Mouse (Mus musculus) olfactory bulb, adult 2 months (tissue): ENCODE results near the gene Gsta2. TPM values are rescaled to one million over a fixed set of nuclear protein-coding genes. Genes with fewer than 3 reads are reported as not detected.

Source experiments
- H3K27ac ChIP-seq: fragments of 200-500 bp; 2 replicates; pipeline ENCODE4 v1.5.1; 2012; ENCODE audit warnings: low read depth, low read length; ENCODE audit not compliant: insufficient read depth
- H3K4me1 ChIP-seq: fragments of 200-500 bp; 2 replicates; pipeline ENCODE4 v1.6.1; 2012; ENCODE audit warnings: low read length; ENCODE audit not compliant: control insufficient read depth, insufficient read depth
- H3K4me3 ChIP-seq: fragments of 200-500 bp; 2 replicates; pipeline ENCODE4 v1.5.1; 2012; ENCODE audit warnings: mild to moderate bottlenecking, low read depth, low read length, moderate library complexity; ENCODE audit not compliant: insufficient read depth
- CTCF ChIP-seq: fragments of 200-500 bp; IDR thresholded peaks from 2 replicates; pipeline ENCODE4 v1.5.1; 2012; ENCODE audit warnings: low read depth, mild to moderate bottlenecking, low read length, moderate library complexity; ENCODE audit not compliant: insufficient read depth
- POLR2A ChIP-seq: fragments of 200-500 bp; IDR thresholded peaks from 2 replicates; pipeline ENCODE4 v1.6.1; 2012; ENCODE audit warnings: mild to moderate bottlenecking, low read depth, low read length, moderate library complexity; ENCODE audit not compliant: insufficient read depth
- WGBS: fragments of 180-500 bp; shearing (Covaris S2); methylation state at CpG from one replicate; pipeline ENCODE4 v1.1.7; 2018; 5-methylcytosine and 5-hydroxymethylcytosine counted together
- polyA plus RNA-seq: library from polyadenylated mRNA; stranded (reverse); fragments of >200 nt; gene quantifications from 2 replicates; pipeline ENCODE4 v1.2.4, GENCODE M21; 2012; ENCODE audit warnings: low replicate concordance; ENCODE audit not compliant: missing spikeins, insufficient read depth, insufficient read length

Gsta2 gene
- polyA plus RNA-seq, 1 experiment, result not detected

- H3K4me3 ChIP-seq, result no peak overlapping the region
- no peaks in the 10 kb centered on the region for H3K4me1 ChIP-seq
- WGBS, result 56% methylated on average over 3 of the region's 3 CpGs
- TF ChIP-seq CTCF (no peak), POLR2A (no peak)
- no peak overlapping the region for H3K27ac ChIP-seq
Observed at GRCm38 (mm10) chr9:78385893-78386292, 30.3 kb upstream of the Gsta2 start.

GRCm38 (mm10) chr9:78378113-78378785 is 22.7 kb upstream of the Gsta2 start, which contains the start of gene Ooep:
Ooep (minus strand) TSS chr9:78378725.
- Histone ChIP-seq H3K4me1 (no peaks in the 10 kb centered on the region), H3K4me3 (peak within 1 kb of the TSS; percentile 23; the same call in 1 of the 2 replicates), H3K27ac (no peak within 1 kb of the TSS)
- 4% methylated on average over 23 of the region's 23 CpGs for WGBS
- TF ChIP-seq POLR2A (no peak), CTCF (no peak)

- TF ChIP-seq CTCF (no peak), POLR2A (no peak)
- no peak overlapping the region for H3K4me3 ChIP-seq
Observed at GRCm38 (mm10) chr9:78377546-78377945, 22.0 kb upstream of the Gsta2 start.

GRCm38 (mm10) chr9:78375486-78375885 is 19.9 kb upstream of the Gsta2 start:
- H3K4me1 ChIP-seq, result no peaks in the 10 kb centered on the region
- 96% methylated on average over 4 of the region's 4 CpGs for WGBS
- H3K27ac ChIP-seq, result no peak overlapping the region
- TF ChIP-seq POLR2A (no peak), CTCF (no peak)
- no peak overlapping the region for H3K4me3 ChIP-seq

More at GRCm38 (mm10) chr9:78377546-78377945, 22.0 kb upstream of the Gsta2 start:
- Histone ChIP-seq H3K27ac (no peak overlapping the region), H3K4me1 (no peaks in the 10 kb centered on the region)
- 45% methylated on average over 8 of the region's 8 CpGs for WGBS

GRCm38 (mm10) chr9:78374885-78375389 is 19.3 kb upstream of the Gsta2 start:
- Histone ChIP-seq H3K27ac (no peak overlapping the region), H3K4me3 (no peak overlapping the region), H3K4me1 (no peaks in the 10 kb centered on the region)
- TF ChIP-seq POLR2A (no peak), CTCF (no peak)
- WGBS, result 84% methylated on average over 1 of the region's 1 CpGs

- Histone ChIP-seq H3K27ac (no peak overlapping the region), H3K4me1 (no peaks in the 10 kb centered on the region), H3K4me3 (no peak overlapping the region)
- WGBS, result 61% methylated on average over 5 of the region's 5 CpGs
- TF ChIP-seq POLR2A (no peak), CTCF (no peak)
Observed at GRCm38 (mm10) chr9:78374397-78374796, 18.8 kb upstream of the Gsta2 start.

GRCm38 (mm10) chr9:78372827-78373504 is 17.4 kb upstream of the Gsta2 start:
- 81% methylated on average over 10 of the region's 10 CpGs for WGBS

GRCm38 (mm10) chr9:78371441-78371840 is 15.9 kb upstream of the Gsta2 start:
- no peak overlapping the region for H3K27ac ChIP-seq
- no peak overlapping the region for H3K4me3 ChIP-seq
- H3K4me1 ChIP-seq, result no peaks in the 10 kb centered on the region
- WGBS, result 99% methylated on average over 3 of the region's 3 CpGs
- TF ChIP-seq CTCF (no peak), POLR2A (no peak)

More at GRCm38 (mm10) chr9:78372827-78373504, 17.4 kb upstream of the Gsta2 start:
- Histone ChIP-seq H3K4me3 (no peak overlapping the region), H3K4me1 (no peaks in the 10 kb centered on the region), H3K27ac (no peak overlapping the region)
- TF ChIP-seq CTCF (no peak), POLR2A (no peak)

- no peak overlapping the region for H3K27ac ChIP-seq
Observed at GRCm38 (mm10) chr9:78369786-78370185, 14.2 kb upstream of the Gsta2 start.

More at GRCm38 (mm10) chr9:78369786-78370185, 14.2 kb upstream of the Gsta2 start:
- Histone ChIP-seq H3K4me1 (no peaks in the 10 kb centered on the region), H3K4me3 (no peak overlapping the region)
- no peak for TF ChIP-seq CTCF
- TF ChIP-seq POLR2A, result no peak
- 95% methylated on average over 7 of the region's 7 CpGs for WGBS
